Mouse (Mus musculus) CH12.LX (cell line): ENCODE data around the gene Runx3.

ENCODE experiments used
- BHLHE40 ChIP-seq: IDR thresholded peaks from 2 replicates; pipeline ENCODE4 v1.6.1; 2011; ENCODE audit warnings: mild to moderate bottlenecking, low read depth, low read length, improper control_type of control experiment
- CHD2 ChIP-seq: IDR thresholded peaks from 2 replicates; pipeline ENCODE4 v1.6.1; 2011; ENCODE audit warnings: low read length, improper control_type of control experiment

GRCm38 (mm10) chr4:135114301-135114700, 6.2 kb upstream of the Runx3 start:
- TF ChIP-seq CHD2 (no peak), BHLHE40 (no peak)
